Mouse (Mus musculus): ENCODE results near the gene BC035947.

GRCm38 (mm10) chr1:78538396-78538795 lies 26.4 kb upstream of the BC035947 start:
- TF ChIP-seq CTCF (conservative IDR thresholded peaks at IDR 0.05; ENCODE audit: low read length) (no peak), POU5F1 (IDR thresholded peaks at IDR 0.05; ENCODE audit: borderline replicate concordance, low read length) (no peak), NANOG (IDR thresholded peaks at IDR 0.05; ENCODE audit: borderline replicate concordance, low read length) (no peak)

All from E14TG2a.4 (cell line).